Mouse (Mus musculus): Measurements from ENCODE around the gene Mbnl2.

Gene Mbnl2

GRCm38 (mm10) chr14:120383186-120383851, 107.8 kb downstream of the Mbnl2 start:
- DNase-seq (ENCODE audit: low spot score in 2 of 2): no peak

- DNase-seq (ENCODE audit: low spot score in 2 of 2): no peak
Observed at GRCm38 (mm10) chr14:120384615-120385014, 109.1 kb downstream of the Mbnl2 start.

GRCm38 (mm10) chr14:120387293-120387692, 111.8 kb downstream of the Mbnl2 start:
- DNase-seq (ENCODE audit: low spot score in 2 of 2): no peak

- no peak for DNase-seq (ENCODE audit: low spot score in 2 of 2)
Observed at GRCm38 (mm10) chr14:120388818-120389691, 113.6 kb downstream of the Mbnl2 start.

GRCm38 (mm10) chr14:120390231-120390944, 114.9 kb downstream of the Mbnl2 start:
- no peak for DNase-seq (ENCODE audit: low spot score in 2 of 2)

DNA sequence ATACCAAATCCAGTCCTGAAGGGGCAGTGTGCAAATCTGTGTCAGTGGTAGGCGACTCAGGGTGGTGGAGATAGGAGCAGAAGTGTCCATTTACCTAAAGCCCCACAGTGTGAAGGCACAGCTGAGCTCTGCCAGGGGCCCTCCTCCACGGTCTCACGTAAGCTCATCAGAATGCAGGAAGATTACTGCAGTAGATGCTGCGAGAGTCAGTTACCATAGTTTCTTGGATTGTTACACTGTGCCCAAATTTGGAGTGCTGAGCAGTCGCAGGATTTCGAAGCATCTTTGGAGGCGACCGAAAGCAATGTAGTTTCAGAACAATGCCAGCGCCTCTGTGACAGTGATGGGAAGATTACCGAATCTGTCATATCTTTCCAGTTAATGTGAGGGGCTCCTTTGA, 116.2 kb downstream of the Mbnl2 start:
- no peak for DNase-seq (ENCODE audit: low spot score in 2 of 2)

GRCm38 (mm10) chr14:120392441-120392840, 117.0 kb downstream of the Mbnl2 start:
- DNase-seq (ENCODE audit: low spot score in 2 of 2): no peak

GRCm38 (mm10) chr14:120393441-120393840, 118.0 kb downstream of the Mbnl2 start:
- no peak for DNase-seq (ENCODE audit: low spot score in 2 of 2)

- DNase-seq (ENCODE audit: low spot score in 2 of 2): no peak
Observed at GRCm38 (mm10) chr14:120394216-120394615, 118.7 kb downstream of the Mbnl2 start.

DNA sequence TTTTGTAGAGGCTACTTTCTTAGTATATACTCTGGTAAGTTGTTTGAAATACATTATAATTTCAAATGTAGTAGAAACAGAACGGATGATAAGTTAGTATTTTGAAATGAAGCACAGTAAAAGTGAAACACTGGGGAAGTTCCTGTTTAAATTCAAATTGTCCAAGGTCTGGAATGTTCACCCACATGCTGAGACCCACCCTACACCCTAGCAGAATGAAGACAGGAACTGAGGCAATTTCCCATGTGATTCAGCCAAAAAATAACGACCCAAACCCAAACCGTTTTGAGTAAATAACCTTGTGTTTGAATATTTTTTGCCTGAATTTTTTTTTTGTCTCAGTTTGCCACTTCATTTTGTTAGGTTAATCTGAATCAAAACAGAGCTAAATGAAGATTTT, 119.4 kb downstream of the Mbnl2 start:
- DNase-seq (ENCODE audit: low spot score in 2 of 2): no peak

DNA sequence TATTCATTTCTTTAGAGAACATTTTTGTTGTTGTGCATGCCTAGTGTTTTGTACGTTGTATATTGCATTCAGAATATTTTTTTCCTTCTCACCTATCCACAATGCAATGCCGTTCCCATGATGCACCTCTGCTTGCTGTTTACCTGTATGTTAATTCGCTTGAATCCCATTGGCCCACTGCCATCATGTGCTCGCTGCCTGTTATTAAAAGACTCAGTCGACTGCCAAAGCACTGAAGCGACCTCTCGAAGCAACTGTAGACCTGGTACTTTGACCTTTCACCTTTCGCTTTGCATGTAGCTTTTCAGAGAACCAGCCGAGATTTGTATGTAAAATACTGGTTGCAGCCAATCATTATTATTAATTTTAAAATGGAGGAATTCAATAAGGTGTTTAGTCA, 120.0 kb downstream of the Mbnl2 start:
- DNase-seq (ENCODE audit: low spot score in 2 of 2): no peak

GRCm38 (mm10) chr14:120397871-120398647, 122.6 kb downstream of the Mbnl2 start:
- peak; percentile 49 to 79 for DNase-seq (ENCODE audit: low spot score in 2 of 2)

- DNase-seq (ENCODE audit: low spot score in 2 of 2): no peak
Observed at GRCm38 (mm10) chr14:120399614-120400013, 124.1 kb downstream of the Mbnl2 start.

DNA sequence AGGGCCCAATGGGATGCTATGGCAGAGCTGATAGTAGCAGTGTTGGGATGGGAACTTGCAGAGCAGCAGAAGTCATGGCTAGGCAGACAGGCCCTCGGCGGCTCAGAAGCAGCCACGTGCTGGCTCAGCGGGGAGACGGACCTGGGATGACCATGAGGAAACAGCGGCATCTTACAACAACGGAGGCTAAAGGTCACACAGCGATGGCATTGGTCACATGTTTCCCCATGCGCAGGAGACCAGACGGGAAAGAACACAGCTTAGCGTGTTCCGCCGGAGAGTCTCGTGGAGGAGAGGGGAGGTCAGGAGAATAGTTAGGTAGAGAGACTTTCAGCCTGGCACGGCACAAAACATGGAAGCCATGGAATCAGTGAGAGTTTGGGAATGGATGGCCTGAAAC, 125.7 kb downstream of the Mbnl2 start:
- no peak for DNase-seq (ENCODE audit: low spot score in 2 of 2)

- no peak for DNase-seq (ENCODE audit: low spot score in 2 of 2)
Observed at GRCm38 (mm10) chr14:120402715-120403114, 127.2 kb downstream of the Mbnl2 start.

- no peak for DNase-seq (ENCODE audit: low spot score in 2 of 2)
Observed at GRCm38 (mm10) chr14:120404364-120404763, 128.9 kb downstream of the Mbnl2 start.

GRCm38 (mm10) chr14:120404811-120405582, 129.5 kb downstream of the Mbnl2 start:
- peak in 1 of 2 experiments; percentile 19 for DNase-seq (ENCODE audit: low spot score in 2 of 2)

DNA sequence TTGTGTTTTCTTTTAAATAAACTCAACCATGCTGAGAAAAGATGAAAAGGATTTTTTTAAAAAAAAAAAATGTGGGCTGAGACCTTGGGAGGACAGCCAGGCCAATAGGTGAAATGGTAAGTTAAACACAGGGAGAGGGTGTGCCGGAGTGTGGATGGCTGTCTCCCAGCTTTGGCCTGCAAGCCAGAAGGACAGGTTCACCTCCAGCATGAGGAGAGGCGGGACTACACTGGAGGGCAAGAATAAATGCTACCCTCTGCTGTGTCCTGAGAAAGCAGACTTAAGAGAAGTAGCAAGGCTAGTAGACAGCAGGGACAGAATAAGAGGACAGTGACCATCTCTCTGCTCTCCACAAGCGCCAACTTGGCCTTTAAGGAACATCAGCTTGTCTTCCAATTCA, 130.1 kb downstream of the Mbnl2 start:
- no peak for DNase-seq (ENCODE audit: low spot score in 2 of 2)

GRCm38 (mm10) chr14:120406271-120406670, 130.8 kb downstream of the Mbnl2 start:
- no peak for DNase-seq (ENCODE audit: low spot score in 2 of 2)

- peak in 1 of 2 experiments; percentile 35 for DNase-seq (ENCODE audit: low spot score in 2 of 2)
Observed at GRCm38 (mm10) chr14:120406820-120407219, 131.4 kb downstream of the Mbnl2 start.

- DNase-seq (ENCODE audit: low spot score in 2 of 2): no peak
Observed at GRCm38 (mm10) chr14:120409854-120410253, 134.4 kb downstream of the Mbnl2 start.
